Mouse (Mus musculus): ENCODE data around the gene Il10ra.

GRCm38 (mm10) chr9:45246060-45246459, 22.9 kb downstream of the Il10ra start:
- TF ChIP-seq CTCF (IDR thresholded peaks at IDR 0.05; ENCODE audit: low read depth, low read length), result no peak
- TF ChIP-seq TAL1 (conservative IDR thresholded peaks at IDR 0.05; ENCODE audit: low read depth, low read length), result no peak
- no peak for TF ChIP-seq POLR2AphosphoS5 (IDR thresholded peaks at IDR 0.05; ENCODE audit: insufficient replicate concordance, low read depth, low read length)
- TF ChIP-seq GATA2 (IDR thresholded peaks at IDR 0.05; ENCODE audit: borderline replicate concordance, low read depth, low read length), result no peak
- TF ChIP-seq GATA1 (IDR thresholded peaks at IDR 0.05; ENCODE audit: borderline replicate concordance, low read length), result no peak
